Mouse (Mus musculus) kidney, postnatal 0 days (tissue): Measurements from ENCODE around the gene Gatad2a. TPM values are rescaled to one million over a fixed set of nuclear protein-coding genes. Genes with fewer than 3 reads are reported as not detected.

Experiments
- ATAC-seq: fragments of 200-750 bp; cut with Nextera tagmentation; replicated peaks from 2 replicates; pipeline ENCODE4 v1.8.0; 2017; ENCODE audit warnings: low read depth, moderate number of reproducible peaks, moderate TSS enrichment, moderate library complexity; ENCODE audit not compliant: low FRiP score
- DNase-seq: peaks from one replicate; pipeline ENCODE4 v3.0.0-alpha.2; 2016; ENCODE audit warnings: low spot score
- H3K27ac ChIP-seq: fragments of 300-500 bp; sonication (generic); 2 replicates; pipeline ENCODE4 v1.5.1; 2014; ENCODE audit warnings: mild to moderate bottlenecking
- H3K27me3 ChIP-seq: fragments of 300-500 bp; sonication (generic); 2 replicates; pipeline ENCODE4 v1.6.1; 2014; ENCODE audit warnings: low read length, mixed read lengths; ENCODE audit not compliant: insufficient read depth
- H3K36me3 ChIP-seq: fragments of 300-500 bp; sonication (generic); 2 replicates; pipeline ENCODE4 v1.6.1; 2014; ENCODE audit warnings: low read length, mixed read lengths; ENCODE audit not compliant: insufficient read depth
- H3K4me1 ChIP-seq: fragments of 300-500 bp; sonication (generic); replicated peaks from 2 replicates; pipeline ENCODE4 v1.6.1; 2014; ENCODE audit warnings: antibody characterized with exemption, low read length, mixed read lengths; ENCODE audit not compliant: insufficient read depth
- H3K4me2 ChIP-seq: fragments of 300-500 bp; sonication (generic); 2 replicates; pipeline ENCODE4 v1.6.1; 2014; ENCODE audit warnings: mild to moderate bottlenecking, low read length, moderate library complexity, mixed read lengths
- H3K4me3 ChIP-seq: fragments of 300-500 bp; sonication (generic); replicated peaks from 2 replicates; pipeline ENCODE4 v1.5.1; 2014; ENCODE audit warnings: low read depth, low read length
- H3K9ac ChIP-seq: fragments of 300-500 bp; sonication (generic); 2 replicates; pipeline ENCODE4 v1.6.1; 2014; ENCODE audit warnings: low read depth, low read length
- H3K9me3 ChIP-seq: fragments of 300-500 bp; sonication (generic); replicated peaks from 2 replicates; pipeline ENCODE4 v1.6.1; 2016; ENCODE audit warnings: low read length, inconsistent platforms, mixed read lengths
- CTCF ChIP-seq: IDR thresholded peaks from 2 replicates; pipeline ENCODE4 v1.5.1; 2016; ENCODE audit warnings: antibody characterized with exemption, low read depth, mild to moderate bottlenecking, moderate library complexity
- WGBS: fragments of 180-500 bp; shearing (Covaris S2); extraction: QIAGEN DNeasy Blood & Tissue Kit; methylation state at CpG from one replicate; pipeline ENCODE4 v1.1.7; 2014; 5-methylcytosine and 5-hydroxymethylcytosine counted together
- polyA plus RNA-seq: library from polyadenylated mRNA; unstranded; fragments of >200 nt; fragmentation: Nextera tagmentation; extraction: Ambion mirVana; gene quantifications from 2 replicates; pipeline ENCODE4 v1.2.1, GENCODE M21; 2015

Gatad2a gene
- polyA plus RNA-seq, 1 experiment from 2014 or later: 49.5 TPM

GRCm38 (mm10) chr8:69863387-69864020 is 132.7 kb downstream of the Gatad2a start:
- 88% methylated on average over 5 of the region's 5 CpGs for WGBS
- ATAC-seq: no peak
- TF ChIP-seq CTCF: no peak

GRCm38 (mm10) chr8:69861251-69861650 is 134.9 kb downstream of the Gatad2a start:
- Histone ChIP-seq H3K4me2 (no peak overlapping the region), H3K9me3 (no peaks in the 10 kb centered on the region), H3K4me3 (no peak overlapping the region), H3K36me3 (no peaks in the 10 kb centered on the region), H3K27ac (no peak overlapping the region), H3K4me1 (no peaks in the 10 kb centered on the region), H3K9ac (no peak overlapping the region), H3K27me3 (no peaks in the 10 kb centered on the region)
- no peak for ATAC-seq
- 66% methylated on average over 2 of the region's 2 CpGs for WGBS
- no peak for TF ChIP-seq CTCF
- DNase-seq: no peak

More at GRCm38 (mm10) chr8:69863387-69864020, 132.7 kb downstream of the Gatad2a start:
- no peaks in the 10 kb centered on the region for H3K27me3 ChIP-seq
- H3K9me3 ChIP-seq: no peaks in the 10 kb centered on the region
- H3K4me3 ChIP-seq: no peak overlapping the region
- no peak overlapping the region for H3K27ac ChIP-seq
- H3K4me1 ChIP-seq: no peaks in the 10 kb centered on the region
- no peaks in the 10 kb centered on the region for H3K36me3 ChIP-seq
- DNase-seq: no peak
- no peak overlapping the region for H3K9ac ChIP-seq
- H3K4me2 ChIP-seq: no peak overlapping the region

GRCm38 (mm10) chr8:69860807-69861206 is 135.4 kb downstream of the Gatad2a start:
- Histone ChIP-seq H3K9me3 (no peaks in the 10 kb centered on the region), H3K27me3 (no peaks in the 10 kb centered on the region), H3K27ac (no peak overlapping the region), H3K4me2 (no peak overlapping the region), H3K9ac (no peak overlapping the region), H3K4me1 (no peaks in the 10 kb centered on the region), H3K36me3 (no peaks in the 10 kb centered on the region), H3K4me3 (no peak overlapping the region)
- TF ChIP-seq CTCF: peak; percentile 39; the same call in 1 of the 2 replicates
- no peak for DNase-seq
- no peak for ATAC-seq
- 63% methylated on average over 4 of the region's 4 CpGs for WGBS

Other genes with a start within 250 kb of the Gatad2a start
- 5.3 TPM in 2 replicates for gene Zfp963, start 246.4 kb downstream of the Gatad2a start, polyA plus RNA-seq
- 0.30 and 1.1 TPM in 2 replicates for gene Gm20422, start 221.5 kb downstream of the Gatad2a start, polyA plus RNA-seq
- gene Atp13a1, start 205.2 kb downstream of the Gatad2a start, polyA plus RNA-seq: 34.1 and 38.4 TPM in 2 replicates
- gene Zfp866, start 205.2 kb downstream of the Gatad2a start, polyA plus RNA-seq: 14.7 and 17.4 TPM in 2 replicates
- gene Gmip, start 187.7 kb downstream of the Gatad2a start, polyA plus RNA-seq: 5.7 and 7.0 TPM in 2 replicates
- 0.58 and 0.94 TPM in 2 replicates for gene Lpar2, start 174.0 kb downstream of the Gatad2a start, polyA plus RNA-seq
- gene Pbx4, start 163.9 kb downstream of the Gatad2a start, polyA plus RNA-seq: 7.7 and 8.3 TPM in 2 replicates
- gene Cilp2, start 108.7 kb downstream of the Gatad2a start, polyA plus RNA-seq: 0.69 and 0.75 TPM in 2 replicates
- gene Tssk6, start 94.2 kb downstream of the Gatad2a start, polyA plus RNA-seq: 3.8 and 4.0 TPM in 2 replicates
- 288 and 310 TPM in 2 replicates for gene Ndufa13, start 93.8 kb downstream of the Gatad2a start, polyA plus RNA-seq
- 4.8 and 5.2 TPM in 2 replicates for gene Yjefn3, start 93.7 kb downstream of the Gatad2a start, polyA plus RNA-seq
- gene Mau2, start 46.4 kb upstream of the Gatad2a start, polyA plus RNA-seq: 33.8 and 36.8 TPM in 2 replicates
- gene Sugp1, start 46.4 kb upstream of the Gatad2a start, polyA plus RNA-seq: 33.2 and 34.4 TPM in 2 replicates
- gene Tm6sf2, start 76.5 kb upstream of the Gatad2a start, polyA plus RNA-seq: 0.71 and 1.1 TPM in 2 replicates
- not detected in 2 replicates for gene Hapln4, start 87.1 kb upstream of the Gatad2a start, polyA plus RNA-seq
- gene Ncan, start 124.5 kb upstream of the Gatad2a start, polyA plus RNA-seq: 0.03 TPM in 2 replicates
- 30.1 and 34.1 TPM in 2 replicates for gene Nr2c2ap, start 134.9 kb upstream of the Gatad2a start, polyA plus RNA-seq
- gene Rfxank, start 142.8 kb upstream of the Gatad2a start, polyA plus RNA-seq: 13.4 and 13.7 TPM in 2 replicates
- 48.3 and 49.3 TPM in 2 replicates for gene Borcs8, start 143.1 kb upstream of the Gatad2a start, polyA plus RNA-seq
- 0.28 and 0.37 TPM in 2 replicates for gene Mef2b, start 143.3 kb upstream of the Gatad2a start, polyA plus RNA-seq
- gene Tmem161a, start 176.0 kb upstream of the Gatad2a start, polyA plus RNA-seq: 52.3 and 62.4 TPM in 2 replicates
- 5.6 TPM in 2 replicates for gene Slc25a42, start 215.9 kb upstream of the Gatad2a start, polyA plus RNA-seq
- 14.0 and 17.1 TPM in 2 replicates for gene Sugp2, start 237.8 kb upstream of the Gatad2a start, polyA plus RNA-seq
- 14.1 and 16.7 TPM in 2 replicates for gene Armc6, start 238.1 kb upstream of the Gatad2a start, polyA plus RNA-seq